Mouse (Mus musculus): Measurements from ENCODE around the gene Tbrg1.

Gene Tbrg1

GRCm38 (mm10) chr9:37629941-37630340 is 27.2 kb downstream of the Tbrg1 start:
- DNase-seq (ENCODE audit: low spot score): no peak

- no peak for DNase-seq (ENCODE audit: low spot score)
Measured at GRCm38 (mm10) chr9:37628581-37628980, 28.5 kb downstream of the Tbrg1 start.

- DNase-seq (ENCODE audit: low spot score): no peak
Measured at GRCm38 (mm10) chr9:37627263-37627662, 29.8 kb downstream of the Tbrg1 start.

- no peak for DNase-seq (ENCODE audit: low spot score)
Measured at GRCm38 (mm10) chr9:37626103-37626567, 31.0 kb downstream of the Tbrg1 start.

GRCm38 (mm10) chr9:37625641-37626040 is 31.5 kb downstream of the Tbrg1 start:
- DNase-seq (ENCODE audit: low spot score): no peak

- no peak for DNase-seq (ENCODE audit: low spot score)
Measured at GRCm38 (mm10) chr9:37625129-37625528, 32.0 kb downstream of the Tbrg1 start.

- no peak for DNase-seq (ENCODE audit: low spot score)
Measured at GRCm38 (mm10) chr9:37624502-37624901, 32.6 kb downstream of the Tbrg1 start.

- DNase-seq (ENCODE audit: low spot score): no peak
Measured at GRCm38 (mm10) chr9:37623981-37624380, 33.1 kb downstream of the Tbrg1 start.

GRCm38 (mm10) chr9:37621290-37621689 is 35.8 kb downstream of the Tbrg1 start:
- no peak for DNase-seq (ENCODE audit: low spot score)

- DNase-seq (ENCODE audit: low spot score): peak; percentile 38
Measured at GRCm38 (mm10) chr9:37616770-37617169, 40.3 kb downstream of the Tbrg1 start.

- no peak for DNase-seq (ENCODE audit: low spot score)
Measured at GRCm38 (mm10) chr9:37615220-37615619, 41.9 kb downstream of the Tbrg1 start.

- DNase-seq (ENCODE audit: low spot score): no peak
Measured at GRCm38 (mm10) chr9:37614316-37614715, 42.8 kb downstream of the Tbrg1 start.

- DNase-seq (ENCODE audit: low spot score): no peak
Measured at GRCm38 (mm10) chr9:37613911-37614280, 43.2 kb downstream of the Tbrg1 start.

- peak; percentile 88 for DNase-seq (ENCODE audit: low spot score)
Measured at GRCm38 (mm10) chr9:37613182-37613910, 43.8 kb downstream of the Tbrg1 start, which contains the start of gene Spa17. Gene Spa17, minus strand, starts transcription at chr9:37613722.

GRCm38 (mm10) chr9:37609558-37609957 is 47.6 kb downstream of the Tbrg1 start:
- no peak for DNase-seq (ENCODE audit: low spot score)

GRCm38 (mm10) chr9:37605089-37605488 is 52.0 kb downstream of the Tbrg1 start:
- no peak for DNase-seq (ENCODE audit: low spot score)

GRCm38 (mm10) chr9:37600538-37601205 is 56.4 kb downstream of the Tbrg1 start:
- no peak for DNase-seq (ENCODE audit: low spot score)

Measured in MN1 (cell line).